Mouse (Mus musculus) left cerebral cortex, adult 9 months (tissue): ENCODE results near the gene Cav1.

ENCODE experiments used
- DNase-seq, 2 experiments: peaks; one replicate each; pipeline ENCODE4 v3.0.0; 2022; ENCODE audit warnings: low spot score in 2 of 2

The Cav1 gene

GRCm38 (mm10) chr6:17305954-17306601 is at the start of gene Cav1:
Cav1 (plus strand) TSS chr6:17306335.
- peak; percentile 42 to 72 for DNase-seq

GRCm38 (mm10) chr6:17258142-17258541 is 48.0 kb upstream of the Cav1 start:
- no peak for DNase-seq

GRCm38 (mm10) chr6:17258911-17259310 is 47.2 kb upstream of the Cav1 start:
- DNase-seq: no peak

- DNase-seq: no peak
These were observed 43.3 kb upstream of the Cav1 start for GRCm38 (mm10) chr6:17262786-17263185.

- DNase-seq: no peak
These were observed 41.1 kb upstream of the Cav1 start for GRCm38 (mm10) chr6:17265043-17265442.

GRCm38 (mm10) chr6:17266466-17266865 is 39.7 kb upstream of the Cav1 start:
- DNase-seq: no peak

GRCm38 (mm10) chr6:17278366-17278765 is 27.8 kb upstream of the Cav1 start:
- DNase-seq: no peak

- peak; percentile 3 to 56 for DNase-seq
These were observed 25.0 kb upstream of the Cav1 start, which contains the start of gene Cav2 for GRCm38 (mm10) chr6:17280939-17281756. Cav2 (plus strand) TSS chr6:17281185.

GRCm38 (mm10) chr6:17281757-17282092 is 24.4 kb upstream of the Cav1 start:
- DNase-seq: peak in 1 of 2 experiments; percentile 3

GRCm38 (mm10) chr6:17282159-17282558 is 24.0 kb upstream of the Cav1 start:
- DNase-seq: no peak

- DNase-seq: no peak
These were observed 22.3 kb upstream of the Cav1 start for GRCm38 (mm10) chr6:17283834-17284233.

GRCm38 (mm10) chr6:17286381-17286780 is 19.8 kb upstream of the Cav1 start:
- no peak for DNase-seq

GRCm38 (mm10) chr6:17295116-17295515 is 11.0 kb upstream of the Cav1 start:
- DNase-seq: no peak

- DNase-seq: no peak
These were observed 629 bp downstream of the Cav1 start for GRCm38 (mm10) chr6:17306602-17307325.

GRCm38 (mm10) chr6:17307461-17308115 is 1.5 kb downstream of the Cav1 start:
- DNase-seq: peak in 1 of 2 experiments; percentile 35

- no peak for DNase-seq
These were observed 2.5 kb downstream of the Cav1 start for GRCm38 (mm10) chr6:17308661-17309060.

- no peak for DNase-seq
These were observed 3.1 kb downstream of the Cav1 start for GRCm38 (mm10) chr6:17309260-17309659.

GRCm38 (mm10) chr6:17314241-17314640 is 8.1 kb downstream of the Cav1 start:
- no peak for DNase-seq

GRCm38 (mm10) chr6:17314659-17315616 is 8.8 kb downstream of the Cav1 start:
- no peak for DNase-seq

- no peak for DNase-seq
These were observed 10.4 kb downstream of the Cav1 start for GRCm38 (mm10) chr6:17316294-17317166.
